Mouse (Mus musculus) thymus, adult 2 months (tissue): ENCODE measurements around the gene Alg5.

Source experiments
- CTCF ChIP-seq: fragments of 200-500 bp; IDR thresholded peaks from 2 replicates; pipeline ENCODE4 v1.5.1; 2012; ENCODE audit warnings: mild to moderate bottlenecking, control low read depth, low read length, moderate library complexity, borderline replicate concordance; ENCODE audit not compliant: control insufficient read depth, poor library complexity, insufficient read depth; ENCODE audit errors: extremely low read depth
- POLR2A ChIP-seq: fragments of 200-500 bp; IDR thresholded peaks from 2 replicates; pipeline ENCODE4 v1.6.1; 2012; ENCODE audit warnings: mild to moderate bottlenecking, low read length, control low read depth, moderate library complexity; ENCODE audit not compliant: control insufficient read depth, poor library complexity, insufficient read depth; ENCODE audit errors: extremely low read depth

DNA sequence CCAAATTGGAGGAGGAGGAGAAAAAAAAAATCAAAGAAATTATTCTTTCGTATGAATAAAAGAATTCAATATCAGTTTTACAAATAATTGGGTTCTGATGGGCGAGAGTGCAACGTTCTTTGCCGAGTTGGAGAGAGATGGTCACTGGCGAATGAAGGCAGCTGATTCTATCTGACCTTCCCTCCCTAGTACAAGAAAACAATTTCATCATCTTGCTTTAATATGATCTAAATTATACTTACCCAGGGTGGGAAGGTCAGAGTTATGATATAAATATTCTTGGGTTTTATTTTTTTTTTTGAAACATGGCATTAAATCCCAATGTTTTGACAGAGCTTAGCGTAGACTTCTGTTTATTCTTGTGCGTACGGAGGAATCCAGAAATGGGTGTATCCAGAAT lies 22.1 kb downstream of the Alg5 start:
- no peak for TF ChIP-seq POLR2A
- no peak for TF ChIP-seq CTCF
